Mouse (Mus musculus): ENCODE results near the gene Raver2. TPM values are rescaled to one million over a fixed set of nuclear protein-coding genes. Genes with fewer than 3 reads are reported as not detected.

Raver2 gene
- polyA plus RNA-seq, 1 experiment from 2014 or later: 4.9 TPM

GRCm38 (mm10) chr4:101158282-101158681, 89.5 kb downstream of the Raver2 start:
- Histone ChIP-seq H3K9ac (replicated peaks) (no peak overlapping the region), H3K27ac (replicated peaks) (no peak overlapping the region), H3K36me3 (peaks cover 66% of the 10 kb centered on the region), H3K4me1 (no peaks in the 10 kb centered on the region), H3K27me3 (replicated peaks) (no peaks in the 10 kb centered on the region), H3K4me3 (replicated peaks) (no peak overlapping the region), H3K9me3 (replicated peaks) (no peaks in the 10 kb centered on the region), H3K4me2 (no peak overlapping the region)
- no peak for ATAC-seq (ENCODE audit: low FRiP score)
- 96% methylated on average over 6 of the region's 6 CpGs for WGBS

DNA sequence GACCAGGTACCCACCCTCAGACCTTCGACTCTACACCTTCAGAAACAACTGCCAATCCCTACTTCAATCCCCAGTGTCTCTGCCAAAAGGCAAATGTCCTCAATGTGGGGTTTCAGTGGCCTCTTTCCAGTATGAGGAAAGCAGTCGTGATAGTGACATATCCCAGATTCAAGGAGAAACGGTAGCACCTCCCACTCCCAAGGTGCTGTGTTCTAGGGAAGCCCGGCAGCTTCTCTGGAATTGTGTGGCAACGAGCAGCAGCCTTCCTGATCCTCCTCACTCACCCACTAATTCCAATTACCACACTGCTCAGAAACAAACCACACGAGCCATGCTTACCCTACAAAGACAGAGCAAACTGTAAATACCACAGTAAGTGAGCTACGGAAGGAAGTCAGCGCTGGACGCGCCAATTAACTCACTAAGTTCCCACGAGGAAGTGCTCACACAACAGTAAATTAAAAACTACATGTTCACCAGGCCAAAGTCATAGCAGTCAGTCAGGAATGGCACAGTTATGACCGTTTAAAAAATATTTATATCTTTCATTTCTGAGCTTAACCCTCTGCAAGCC, 90.5 kb downstream of the Raver2 start:
- H3K4me2 ChIP-seq: no peak overlapping the region
- H3K27me3 ChIP-seq (replicated peaks): no peaks in the 10 kb centered on the region
- no peaks in the 10 kb centered on the region for H3K9me3 ChIP-seq (replicated peaks)
- H3K4me1 ChIP-seq: no peaks in the 10 kb centered on the region
- no peak overlapping the region for H3K9ac ChIP-seq (replicated peaks)
- peaks cover 66% of the 10 kb centered on the region for H3K36me3 ChIP-seq
- H3K4me3 ChIP-seq (replicated peaks): no peak overlapping the region
- no peak for ATAC-seq (ENCODE audit: low FRiP score)
- no peak overlapping the region for H3K27ac ChIP-seq (replicated peaks)
- 64% methylated on average over 12 of the region's 12 CpGs for WGBS

- peaks cover 54% of the 10 kb centered on the region for H3K36me3 ChIP-seq
- H3K4me1 ChIP-seq: no peaks in the 10 kb centered on the region
- H3K27ac ChIP-seq (replicated peaks): no peak overlapping the region
- H3K4me3 ChIP-seq (replicated peaks): no peak overlapping the region
- H3K4me2 ChIP-seq: no peak overlapping the region
- no peak for ATAC-seq (ENCODE audit: low FRiP score)
- no peak overlapping the region for H3K9ac ChIP-seq (replicated peaks)
- H3K9me3 ChIP-seq (replicated peaks): no peaks in the 10 kb centered on the region
- no peaks in the 10 kb centered on the region for H3K27me3 ChIP-seq (replicated peaks)
- WGBS: 95% methylated on average over 1 of the region's 1 CpGs
These were observed 92.0 kb downstream of the Raver2 start for GRCm38 (mm10) chr4:101160821-101161220.

DNA sequence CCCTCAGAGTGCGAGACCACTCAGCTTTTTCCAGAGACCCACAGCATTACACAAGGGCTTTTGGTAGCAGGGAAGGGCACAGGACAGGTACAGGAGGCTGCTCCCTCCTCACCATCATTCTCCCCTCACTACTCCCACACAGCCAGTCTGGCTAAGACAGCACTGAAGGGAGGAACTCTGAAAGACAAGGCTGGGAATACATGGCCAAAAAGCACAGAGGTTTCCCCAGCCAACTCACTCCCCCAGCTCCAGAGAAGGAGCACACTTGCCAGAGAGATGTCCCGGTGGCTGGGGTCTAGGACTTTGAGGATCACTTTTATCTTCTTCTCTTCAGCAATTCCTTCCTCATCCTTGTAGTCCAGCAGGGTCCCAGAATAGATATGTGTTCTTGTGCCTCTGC, 95.4 kb downstream of the Raver2 start:
- peaks cover 30% of the 10 kb centered on the region for H3K36me3 ChIP-seq
- no peaks in the 10 kb centered on the region for H3K27me3 ChIP-seq (replicated peaks)
- no peak overlapping the region for H3K27ac ChIP-seq (replicated peaks)
- no peaks in the 10 kb centered on the region for H3K9me3 ChIP-seq (replicated peaks)
- no peak overlapping the region for H3K4me2 ChIP-seq
- 0 out of 2 replicates have a peak, but pooled peaks cover 3% of the 10 kb centered on the region for H3K4me1 ChIP-seq
- H3K4me3 ChIP-seq (replicated peaks): no peak overlapping the region
- no peak overlapping the region for H3K9ac ChIP-seq (replicated peaks)
- ATAC-seq (ENCODE audit: low FRiP score): no peak
- WGBS: 89% methylated on average over 2 of the region's 2 CpGs

- Histone ChIP-seq H3K4me1 (0 out of 2 replicates have a peak, but pooled peaks cover 3% of the 10 kb centered on the region), H3K36me3 (peaks cover 33% of the 10 kb centered on the region), H3K27me3 (replicated peaks) (no peaks in the 10 kb centered on the region), H3K9ac (replicated peaks) (no peak overlapping the region), H3K27ac (replicated peaks) (no peak overlapping the region), H3K4me2 (no peak overlapping the region), H3K4me3 (replicated peaks) (no peak overlapping the region), H3K9me3 (replicated peaks) (no peaks in the 10 kb centered on the region)
- WGBS: 94% methylated on average over 2 of the region's 2 CpGs
- no peak for ATAC-seq (ENCODE audit: low FRiP score)
These were observed 95.9 kb downstream of the Raver2 start for GRCm38 (mm10) chr4:101164673-101165072.

GRCm38 (mm10) chr4:101165776-101166175, 97.0 kb downstream of the Raver2 start:
- H3K4me2 ChIP-seq: no peak overlapping the region
- H3K27ac ChIP-seq (replicated peaks): no peak overlapping the region
- H3K4me1 ChIP-seq: 0 out of 2 replicates have a peak, but pooled peaks cover 3% of the 10 kb centered on the region
- H3K9me3 ChIP-seq (replicated peaks): no peaks in the 10 kb centered on the region
- no peak overlapping the region for H3K9ac ChIP-seq (replicated peaks)
- no peak for ATAC-seq (ENCODE audit: low FRiP score)
- WGBS: 85% methylated on average over 4 of the region's 4 CpGs
- H3K27me3 ChIP-seq (replicated peaks): no peaks in the 10 kb centered on the region
- peaks cover 44% of the 10 kb centered on the region for H3K36me3 ChIP-seq
- no peak overlapping the region for H3K4me3 ChIP-seq (replicated peaks)

DNA sequence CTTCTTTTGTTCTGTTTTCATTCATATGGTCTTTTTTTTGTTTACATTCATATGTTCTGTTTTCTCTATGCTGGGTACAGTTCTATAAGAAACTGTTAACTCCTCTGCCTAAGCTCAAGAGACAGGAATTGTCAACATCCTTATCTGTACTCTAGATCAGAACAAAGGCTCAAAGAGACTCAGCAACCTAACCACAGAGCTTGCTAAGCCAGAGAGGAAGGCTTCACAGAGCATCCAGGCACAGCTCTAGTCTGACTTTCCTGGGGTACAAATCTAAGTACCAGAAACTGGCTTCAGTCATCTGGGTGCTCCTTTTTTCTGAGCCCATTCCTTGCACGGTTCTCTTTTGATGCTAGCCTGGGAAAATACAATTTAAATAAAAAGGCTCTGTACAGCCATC, 99.0 kb downstream of the Raver2 start:
- no peaks in the 10 kb centered on the region for H3K27me3 ChIP-seq (replicated peaks)
- H3K36me3 ChIP-seq: peaks cover 43% of the 10 kb centered on the region
- H3K4me2 ChIP-seq: no peak overlapping the region
- no peak overlapping the region for H3K4me3 ChIP-seq (replicated peaks)
- H3K4me1 ChIP-seq: 0 out of 2 replicates have a peak, but pooled peaks cover 3% of the 10 kb centered on the region
- no peak for ATAC-seq (ENCODE audit: low FRiP score)
- no peaks in the 10 kb centered on the region for H3K9me3 ChIP-seq (replicated peaks)
- H3K9ac ChIP-seq (replicated peaks): no peak overlapping the region
- H3K27ac ChIP-seq (replicated peaks): no peak overlapping the region
- WGBS: 75% methylated on average over 1 of the region's 1 CpGs

- ATAC-seq (ENCODE audit: low FRiP score): peak; percentile 78
- 49% methylated on average over 6 of the region's 6 CpGs for whole genome bisulfite sequencing
- H3K4me2 ChIP-seq: no peak overlapping the region
- no peaks in the 10 kb centered on the region for H3K27me3 ChIP-seq (replicated peaks)
- 0 out of 2 replicates have a peak, but pooled peaks cover 3% of the 10 kb centered on the region for H3K4me1 ChIP-seq
- no peak overlapping the region for H3K9ac ChIP-seq (replicated peaks)
- peaks cover 41% of the 10 kb centered on the region for H3K36me3 ChIP-seq
- H3K9me3 ChIP-seq (replicated peaks): no peaks in the 10 kb centered on the region
- no peak overlapping the region for H3K27ac ChIP-seq (replicated peaks)
- H3K4me3 ChIP-seq (replicated peaks): no peak overlapping the region
These were observed 99.5 kb downstream of the Raver2 start for GRCm38 (mm10) chr4:101168189-101168778.

- Histone ChIP-seq H3K27me3 (replicated peaks) (no peaks in the 10 kb centered on the region), H3K4me3 (replicated peaks) (no peak overlapping the region), H3K27ac (replicated peaks) (no peak overlapping the region), H3K9me3 (replicated peaks) (no peaks in the 10 kb centered on the region), H3K4me1 (0 out of 2 replicates have a peak, but pooled peaks cover 3% of the 10 kb centered on the region), H3K4me2 (no peak overlapping the region), H3K9ac (replicated peaks) (no peak overlapping the region), H3K36me3 (peaks cover 49% of the 10 kb centered on the region)
- 93% methylated on average over 2 of the region's 2 CpGs for WGBS
- no peak for ATAC-seq (ENCODE audit: low FRiP score)
These were observed 104.0 kb downstream of the Raver2 start for GRCm38 (mm10) chr4:101172738-101173137.

DNA sequence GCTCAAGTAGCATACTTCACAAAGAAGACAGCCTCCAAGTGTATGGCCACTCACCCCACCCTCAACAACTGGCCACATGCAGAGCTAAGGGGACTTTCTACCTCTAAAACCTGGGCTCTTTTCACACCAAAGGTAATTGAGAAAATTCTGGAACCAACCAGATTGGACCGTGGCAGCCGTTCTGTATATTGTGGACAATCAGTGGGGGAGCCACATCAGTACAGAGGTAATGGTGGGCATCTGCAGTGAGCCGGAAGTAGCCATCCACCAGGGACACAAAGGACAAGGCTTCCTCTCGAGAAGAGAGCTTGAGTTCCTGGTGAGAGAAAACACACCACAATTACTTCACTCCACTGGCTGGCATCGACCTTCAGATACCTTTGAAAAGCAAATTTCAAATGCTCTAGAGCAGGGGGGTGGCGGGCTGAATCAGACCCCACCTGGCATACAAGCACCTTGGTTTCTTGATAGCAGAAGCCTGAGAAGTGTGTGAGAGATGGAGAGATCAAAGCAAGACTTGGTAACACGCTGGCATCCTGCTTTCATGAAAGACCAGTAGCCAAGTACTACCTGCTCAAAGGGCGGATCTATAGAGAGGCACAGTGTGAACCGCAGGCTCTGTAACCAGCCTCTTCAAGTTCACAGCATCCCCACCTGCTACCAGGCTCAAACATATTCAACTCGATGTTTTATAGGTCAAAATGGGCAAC, 106.3 kb downstream of the Raver2 start:
- no peak for ATAC-seq (ENCODE audit: low FRiP score)
- Histone ChIP-seq H3K9ac (replicated peaks) (no peak overlapping the region), H3K9me3 (replicated peaks) (no peaks in the 10 kb centered on the region), H3K4me2 (no peak overlapping the region), H3K27me3 (replicated peaks) (no peaks in the 10 kb centered on the region), H3K4me1 (no peaks in the 10 kb centered on the region), H3K27ac (replicated peaks) (no peak overlapping the region), H3K36me3 (peaks cover 46% of the 10 kb centered on the region), H3K4me3 (replicated peaks) (no peak overlapping the region)
- WGBS: 77% methylated on average over 10 of the region's 10 CpGs

DNA sequence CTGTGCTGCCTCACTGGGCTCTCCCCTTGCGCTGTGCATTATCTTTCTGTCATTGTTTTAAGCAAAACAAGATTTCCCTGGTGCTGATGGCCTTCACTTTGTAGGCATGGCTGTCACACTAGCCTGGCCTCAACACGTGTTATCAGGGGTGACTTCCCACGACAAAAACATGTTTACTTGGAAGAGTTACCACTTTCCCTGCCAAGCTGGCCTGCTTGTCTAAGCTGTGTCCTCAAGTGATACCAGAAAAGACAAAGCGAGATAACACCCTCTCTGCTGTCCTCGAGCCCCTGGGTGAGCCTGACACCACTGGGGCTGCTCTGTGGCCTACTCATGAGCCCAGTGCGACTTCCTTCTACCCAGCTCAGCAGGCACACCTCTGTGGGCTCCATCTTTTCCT, 107.3 kb downstream of the Raver2 start:
- H3K9me3 ChIP-seq (replicated peaks): no peaks in the 10 kb centered on the region
- no peaks in the 10 kb centered on the region for H3K27me3 ChIP-seq (replicated peaks)

GRCm38 (mm10) chr4:101177796-101178195, 109.0 kb downstream of the Raver2 start:
- H3K4me1 ChIP-seq: no peaks in the 10 kb centered on the region
- no peak overlapping the region for H3K27ac ChIP-seq (replicated peaks)
- no peak overlapping the region for H3K4me3 ChIP-seq (replicated peaks)
- no peaks in the 10 kb centered on the region for H3K27me3 ChIP-seq (replicated peaks)
- no peaks in the 10 kb centered on the region for H3K9me3 ChIP-seq (replicated peaks)
- peaks cover 38% of the 10 kb centered on the region for H3K36me3 ChIP-seq
- no peak for ATAC-seq (ENCODE audit: low FRiP score)
- H3K4me2 ChIP-seq: no peak overlapping the region
- H3K9ac ChIP-seq (replicated peaks): no peak overlapping the region
- WGBS: 61% methylated on average over 3 of the region's 3 CpGs

More for the DNA sequence above, 107.3 kb downstream of the Raver2 start:
- no peak for ATAC-seq (ENCODE audit: low FRiP score)
- Histone ChIP-seq H3K4me3 (replicated peaks) (no peak overlapping the region), H3K9ac (replicated peaks) (no peak overlapping the region), H3K36me3 (peaks cover 35% of the 10 kb centered on the region), H3K4me2 (no peak overlapping the region), H3K27ac (replicated peaks) (no peak overlapping the region), H3K4me1 (no peaks in the 10 kb centered on the region)
- 87% methylated on average over 6 of the region's 6 CpGs for WGBS

Data from neural tube, embryonic 15.5 days (tissue).